Mouse (Mus musculus): ENCODE measurements around the gene Ptp4a2.

DNA sequence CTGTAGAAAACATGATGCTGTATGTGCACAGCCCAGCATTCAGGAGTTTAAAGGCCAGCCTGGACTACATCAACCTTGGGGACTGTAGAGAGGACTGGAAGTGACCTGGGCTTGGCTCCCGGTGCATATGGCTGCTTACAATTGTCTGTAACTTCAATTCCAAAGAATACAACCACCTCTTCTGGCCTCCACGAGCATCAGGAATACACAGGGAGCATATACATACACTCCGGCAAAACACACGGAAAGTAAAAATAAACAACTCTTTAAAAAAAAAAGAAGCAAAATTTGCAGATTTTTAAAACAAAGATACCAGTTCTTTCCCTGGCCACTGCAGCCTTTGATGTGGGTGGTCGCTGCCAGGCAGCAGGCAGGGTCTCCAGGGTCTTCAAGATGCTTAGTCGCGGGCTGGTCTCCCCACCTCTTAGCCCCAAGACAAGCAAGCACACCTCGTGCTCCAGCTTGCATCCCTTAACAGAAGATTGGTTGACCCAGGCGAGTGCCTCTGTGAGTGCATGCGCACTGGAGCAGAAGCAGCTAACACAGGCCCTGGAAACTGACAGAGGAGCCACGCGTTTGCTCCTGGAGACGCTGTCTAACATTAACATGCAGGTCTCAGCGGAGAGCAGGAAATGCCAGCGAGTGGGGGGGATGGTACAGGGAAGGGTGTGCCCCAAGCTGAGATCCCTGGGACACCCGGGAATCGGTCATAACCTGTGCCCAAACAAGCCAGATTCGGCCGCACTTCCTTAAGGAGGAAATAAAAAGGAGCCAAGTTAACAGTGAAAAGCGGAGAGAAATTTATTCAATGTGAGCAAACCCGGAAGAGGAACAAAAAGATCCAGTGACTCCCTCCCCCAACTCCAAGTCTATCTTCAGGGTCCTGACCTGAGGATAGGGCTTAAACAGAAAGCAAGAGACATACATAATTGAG, 66.1 kb downstream of the Ptp4a2 start:
- no peak for TF ChIP-seq CTCF (IDR thresholded peaks at IDR 0.05; ENCODE audit: low read depth)
- TF ChIP-seq EP300 (IDR thresholded peaks at IDR 0.05; ENCODE audit: low read depth), result no peak; the same call in 1 of the 2 replicates
